Mouse (Mus musculus) C2C12 (cell line): ENCODE measurements around the gene Csrp1.

ENCODE experiments used
- CTCF ChIP-seq: IDR thresholded peaks from one replicate; pipeline ENCODE4 v1.5.1; 2011; ENCODE audit not compliant: control insufficient read depth, insufficient read depth, insufficient read length
- USF1 ChIP-seq: IDR thresholded peaks from one replicate; pipeline ENCODE4 v1.6.1; 2011; ENCODE audit warnings: low read depth, mild to moderate bottlenecking, control low read depth, moderate library complexity

DNA sequence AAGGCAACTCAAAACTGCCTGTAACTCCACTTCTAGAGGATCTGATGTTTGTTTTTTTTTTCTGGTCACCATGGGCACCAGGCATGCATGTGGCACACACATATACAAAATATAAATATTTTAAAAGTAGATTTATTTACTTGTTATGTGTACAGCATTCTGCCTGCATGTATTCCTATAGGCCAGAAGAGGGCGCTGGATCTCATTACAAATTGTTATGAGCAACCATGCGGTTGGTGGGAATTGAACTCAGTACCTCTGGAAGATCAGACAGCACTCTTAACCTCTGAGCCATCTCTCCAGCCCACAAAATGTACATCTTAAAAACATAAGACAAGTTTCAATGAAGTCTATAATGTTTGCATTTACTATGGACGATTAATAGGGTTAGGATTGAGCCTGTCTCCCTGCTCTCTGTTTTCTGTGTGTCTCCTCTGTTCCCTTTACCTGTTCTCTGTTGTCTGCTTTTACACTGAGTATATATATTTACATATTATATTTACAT is 15.5 kb upstream of the Csrp1 start:
- TF ChIP-seq CTCF, result no peak
- TF ChIP-seq USF1, result no peak
